Mouse (Mus musculus) limb, embryonic 15.5 days (tissue): ENCODE data around the gene Pex16. TPM values are rescaled to one million over a fixed set of nuclear protein-coding genes. Genes with fewer than 3 reads are reported as not detected.

ENCODE experiments used
- ATAC-seq: fragments of 200-750 bp; cut with Nextera tagmentation; 2 replicates; pipeline ENCODE4 v1.8.0; 2017; ENCODE audit warnings: low read depth, moderate TSS enrichment; ENCODE audit not compliant: insufficient number of reproducible peaks, low FRiP score, low TSS enrichment
- H3K27ac ChIP-seq: fragments of 300-500 bp; sonication (generic); 2 replicates; pipeline ENCODE4 v1.5.1; 2015; ENCODE audit warnings: moderate library complexity, mild to moderate bottlenecking, inconsistent platforms
- H3K27me3 ChIP-seq: fragments of 300-500 bp; sonication (generic); 2 replicates; pipeline ENCODE4 v1.6.1; 2015; ENCODE audit warnings: inconsistent platforms
- H3K36me3 ChIP-seq: fragments of 300-500 bp; sonication (generic); 2 replicates; pipeline ENCODE4 v1.6.1; 2015; ENCODE audit warnings: inconsistent platforms
- H3K4me1 ChIP-seq: fragments of 300-500 bp; sonication (generic); 2 replicates; pipeline ENCODE4 v1.6.1; 2015; ENCODE audit warnings: inconsistent platforms
- H3K4me2 ChIP-seq: fragments of 300-500 bp; sonication (generic); 2 replicates; pipeline ENCODE4 v1.6.1; 2015; ENCODE audit warnings: mild to moderate bottlenecking, inconsistent platforms
- H3K4me3 ChIP-seq: fragments of 300-500 bp; sonication (generic); 2 replicates; pipeline ENCODE4 v1.5.1; 2015; ENCODE audit warnings: mild to moderate bottlenecking, inconsistent platforms
- H3K9ac ChIP-seq: fragments of 300-500 bp; sonication (generic); 2 replicates; pipeline ENCODE4 v1.6.1; 2015; ENCODE audit warnings: inconsistent platforms
- H3K9me3 ChIP-seq: fragments of 300-500 bp; sonication (generic); 2 replicates; pipeline ENCODE4 v1.6.1; 2016; ENCODE audit warnings: inconsistent platforms
- WGBS: fragments of 180-500 bp; shearing (Covaris S2); methylation state at CpG from one replicate; pipeline ENCODE4 v1.1.7; 2015; 5-methylcytosine and 5-hydroxymethylcytosine counted together
- polyA plus RNA-seq: library from polyadenylated mRNA; unstranded; fragments of >200 nt; fragmentation: Nextera tagmentation; extraction: Ambion mirVana; gene quantifications from 2 replicates; pipeline ENCODE4 v1.2.1, GENCODE M21; 2015

Gene Pex16
- polyA plus RNA-seq, 1 experiment from 2014 or later, result 25.2 TPM

DNA sequence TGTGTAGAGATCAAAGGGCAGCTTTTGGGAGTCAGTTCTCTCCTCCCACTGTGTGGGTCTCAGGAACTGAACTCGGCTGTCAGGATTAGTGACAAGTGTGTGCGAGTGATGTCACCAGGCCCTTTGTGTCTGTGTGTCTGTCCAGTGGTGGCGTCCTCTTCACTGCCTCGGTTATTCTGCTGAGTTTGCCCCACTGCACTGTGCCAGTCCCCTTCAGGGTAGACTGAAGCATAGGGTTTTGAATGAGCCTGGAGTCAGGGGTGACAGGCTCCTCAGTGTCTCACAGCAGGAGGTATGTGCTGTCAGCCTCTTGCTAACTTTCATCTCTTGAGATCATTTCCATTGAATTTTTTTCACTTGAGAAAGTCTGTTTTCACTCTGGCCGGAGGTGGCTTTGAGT is 21.1 kb upstream of the Pex16 start:
- Histone ChIP-seq H3K27ac (no peak overlapping the region), H3K36me3 (peaks cover 87% of the 10 kb centered on the region), H3K4me1 (no peaks in the 10 kb centered on the region), H3K9me3 (no peaks in the 10 kb centered on the region), H3K9ac (no peak overlapping the region), H3K27me3 (no peaks in the 10 kb centered on the region), H3K4me3 (no peak overlapping the region), H3K4me2 (no peak overlapping the region)
- no peak for ATAC-seq
- WGBS, result 76% methylated on average over 5 of the region's 5 CpGs

DNA sequence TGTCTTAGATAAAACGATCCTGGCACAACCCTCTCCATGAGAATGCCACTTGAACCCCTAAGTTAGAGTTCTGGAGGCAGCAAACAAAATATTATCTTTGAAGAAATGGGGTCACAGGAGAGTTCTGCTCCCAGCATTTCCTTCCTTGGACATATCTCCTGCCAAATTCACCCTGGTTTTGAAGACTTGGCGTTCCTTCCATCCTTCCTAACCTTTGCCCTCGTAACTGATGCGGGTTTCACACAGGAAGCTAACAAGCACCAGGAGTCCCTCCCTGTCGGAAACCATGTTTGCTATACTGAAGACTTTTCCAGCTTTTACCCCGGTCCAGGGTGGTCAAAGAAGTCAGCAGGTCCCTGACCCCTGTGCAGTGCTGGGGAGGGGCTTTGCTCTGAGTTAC is 20.3 kb upstream of the Pex16 start:
- H3K4me2 ChIP-seq, result no peak overlapping the region
- H3K4me1 ChIP-seq, result no peaks in the 10 kb centered on the region
- H3K27me3 ChIP-seq, result no peaks in the 10 kb centered on the region
- WGBS, result 45% methylated on average over 6 of the region's 6 CpGs
- ATAC-seq, result no peak
- peaks cover 87% of the 10 kb centered on the region for H3K36me3 ChIP-seq
- no peak overlapping the region for H3K4me3 ChIP-seq
- no peaks in the 10 kb centered on the region for H3K9me3 ChIP-seq
- no peak overlapping the region for H3K9ac ChIP-seq
- no peak overlapping the region for H3K27ac ChIP-seq

GRCm38 (mm10) chr2:92359301-92359700 is 15.2 kb upstream of the Pex16 start:
- H3K4me2 ChIP-seq, result no peak overlapping the region
- H3K4me1 ChIP-seq, result 0 out of 2 replicates have a peak, but pooled peaks cover 2% of the 10 kb centered on the region
- WGBS, result 86% methylated on average over 2 of the region's 2 CpGs
- no peak overlapping the region for H3K9ac ChIP-seq
- no peak overlapping the region for H3K4me3 ChIP-seq
- H3K27me3 ChIP-seq, result no peaks in the 10 kb centered on the region
- no peak for ATAC-seq
- no peaks in the 10 kb centered on the region for H3K9me3 ChIP-seq
- H3K27ac ChIP-seq, result no peak overlapping the region
- peaks cover 75% of the 10 kb centered on the region for H3K36me3 ChIP-seq

DNA sequence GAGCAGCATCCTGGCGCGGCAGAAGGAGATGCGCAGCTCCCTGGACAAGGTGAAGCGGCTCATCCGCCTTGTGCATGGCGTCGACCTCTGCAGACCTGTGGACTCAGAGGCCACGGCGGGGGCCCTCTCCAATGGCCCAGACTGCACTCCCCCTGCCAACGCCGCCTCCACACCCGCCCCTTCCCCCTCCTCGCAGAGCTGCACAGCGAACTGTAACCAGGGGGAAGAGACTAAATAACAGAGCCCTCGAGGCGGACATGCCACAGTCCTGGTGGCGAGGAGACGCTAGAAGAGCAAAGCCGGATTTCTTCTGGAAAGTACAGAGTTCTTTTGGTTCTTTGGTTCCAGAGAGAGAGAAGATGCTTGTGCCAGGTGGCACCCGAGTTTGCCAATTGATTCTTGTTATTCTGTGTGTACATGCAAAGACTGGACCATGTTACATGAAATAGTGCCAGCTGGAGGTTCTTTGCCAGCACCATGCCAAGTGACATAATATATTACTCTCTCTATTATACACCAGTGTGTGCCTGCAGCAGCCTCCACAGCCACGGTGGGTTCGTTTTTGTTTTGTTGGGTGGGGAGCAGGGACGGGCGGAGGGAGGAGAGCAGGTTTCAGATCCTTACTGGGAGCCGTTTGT is 14.2 kb upstream of the Pex16 start:
- no peak for ATAC-seq
- Histone ChIP-seq H3K9ac (no peak overlapping the region), H3K4me2 (no peak overlapping the region), H3K4me3 (no peak overlapping the region), H3K27me3 (no peaks in the 10 kb centered on the region), H3K27ac (0 out of 2 replicates have a peak overlapping the region, but pooled peaks have one; percentile 11), H3K36me3 (peaks cover 78% of the 10 kb centered on the region), H3K9me3 (no peaks in the 10 kb centered on the region), H3K4me1 (0 out of 2 replicates have a peak, but pooled peaks cover 2% of the 10 kb centered on the region)
- WGBS, result 69% methylated on average over 25 of the region's 25 CpGs

DNA sequence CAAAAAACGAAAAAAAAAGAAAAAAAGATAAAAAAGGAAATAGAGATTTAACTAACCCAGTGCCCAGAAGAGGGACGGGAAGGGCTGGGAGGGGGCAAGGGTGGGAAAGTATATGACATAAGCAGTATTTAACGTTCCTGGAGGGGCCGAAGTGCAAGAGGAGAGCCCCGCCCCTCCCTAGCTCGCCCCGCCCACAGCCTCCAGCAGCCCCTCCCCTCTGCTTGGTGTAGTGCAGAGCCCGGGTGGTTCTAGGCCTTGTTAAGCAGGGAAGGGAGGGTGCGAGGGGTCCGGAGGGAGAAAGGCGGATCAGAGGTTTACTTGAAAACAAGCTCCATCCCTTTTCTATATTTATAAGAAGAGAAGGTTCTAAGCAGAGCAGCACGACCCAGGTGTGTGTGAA is 13.6 kb upstream of the Pex16 start:
- H3K4me3 ChIP-seq, result no peak overlapping the region
- no peaks in the 10 kb centered on the region for H3K9me3 ChIP-seq
- no peak for ATAC-seq
- 0 out of 2 replicates have a peak overlapping the region, but pooled peaks have one; percentile 11 for H3K27ac ChIP-seq
- H3K36me3 ChIP-seq, result peaks cover 75% of the 10 kb centered on the region
- H3K27me3 ChIP-seq, result no peaks in the 10 kb centered on the region
- 0 out of 2 replicates have a peak, but pooled peaks cover 2% of the 10 kb centered on the region for H3K4me1 ChIP-seq
- H3K4me2 ChIP-seq, result no peak overlapping the region
- H3K9ac ChIP-seq, result no peak overlapping the region
- WGBS, result 24% methylated on average over 12 of the region's 12 CpGs

GRCm38 (mm10) chr2:92361795-92362194 is 12.7 kb upstream of the Pex16 start:
- ATAC-seq, result no peak
- H3K27me3 ChIP-seq, result no peaks in the 10 kb centered on the region
- 77% methylated on average over 8 of the region's 8 CpGs for WGBS

GRCm38 (mm10) chr2:92362571-92363228 is 11.8 kb upstream of the Pex16 start:
- H3K36me3 ChIP-seq, result peaks cover 67% of the 10 kb centered on the region
- 82% methylated on average over 6 of the region's 6 CpGs for WGBS
- H3K9ac ChIP-seq, result no peak overlapping the region
- no peaks in the 10 kb centered on the region for H3K27me3 ChIP-seq
- H3K4me1 ChIP-seq, result peaks cover 6% of the 10 kb centered on the region; the same call in 1 of the 2 replicates
- H3K9me3 ChIP-seq, result no peaks in the 10 kb centered on the region
- H3K4me2 ChIP-seq, result no peak overlapping the region
- H3K27ac ChIP-seq, result peak overlapping the region; percentile 11; the same call in 1 of the 2 replicates
- H3K4me3 ChIP-seq, result no peak overlapping the region
- no peak for ATAC-seq

More at GRCm38 (mm10) chr2:92361795-92362194, 12.7 kb upstream of the Pex16 start:
- Histone ChIP-seq H3K4me2 (no peak overlapping the region), H3K36me3 (peaks cover 76% of the 10 kb centered on the region), H3K27ac (no peak overlapping the region), H3K4me1 (0 out of 2 replicates have a peak, but pooled peaks cover 2% of the 10 kb centered on the region), H3K9me3 (no peaks in the 10 kb centered on the region), H3K9ac (no peak overlapping the region), H3K4me3 (no peak overlapping the region)

GRCm38 (mm10) chr2:92364086-92364485 is 10.4 kb upstream of the Pex16 start:
- Histone ChIP-seq H3K27me3 (no peaks in the 10 kb centered on the region), H3K9me3 (no peaks in the 10 kb centered on the region), H3K36me3 (peaks cover 53% of the 10 kb centered on the region), H3K9ac (no peak overlapping the region), H3K4me2 (no peak overlapping the region), H3K4me1 (peaks cover 6% of the 10 kb centered on the region; the same call in 1 of the 2 replicates), H3K4me3 (no peak overlapping the region), H3K27ac (no peak overlapping the region)
- ATAC-seq, result no peak
- 89% methylated on average over 4 of the region's 4 CpGs for WGBS

DNA sequence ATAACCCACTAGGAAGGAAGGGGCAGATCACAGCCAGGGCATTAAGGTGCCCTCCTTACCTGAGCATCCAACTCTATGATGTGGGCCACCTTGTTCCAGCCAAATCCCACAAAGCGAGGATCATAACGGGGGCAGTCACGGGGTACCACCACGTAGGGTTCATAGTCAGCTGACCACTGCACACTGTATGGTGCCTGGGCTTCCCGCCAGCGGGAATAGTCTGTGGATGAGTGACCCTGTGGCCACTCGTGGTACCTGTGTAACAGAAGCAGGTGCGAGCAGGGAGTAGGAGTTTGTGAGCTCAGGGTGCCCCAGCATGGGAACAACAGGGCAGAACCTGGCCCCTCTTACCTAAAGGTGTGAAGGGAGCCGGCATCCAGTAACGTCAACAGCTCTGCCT is 8.9 kb upstream of the Pex16 start:
- Histone ChIP-seq H3K27me3 (no peaks in the 10 kb centered on the region), H3K36me3 (peaks cover 41% of the 10 kb centered on the region), H3K27ac (no peak overlapping the region), H3K4me3 (no peak overlapping the region), H3K4me1 (peaks cover 15% of the 10 kb centered on the region), H3K9ac (no peak overlapping the region), H3K4me2 (no peak overlapping the region), H3K9me3 (no peaks in the 10 kb centered on the region)
- WGBS, result 88% methylated on average over 10 of the region's 10 CpGs
- no peak for ATAC-seq

DNA sequence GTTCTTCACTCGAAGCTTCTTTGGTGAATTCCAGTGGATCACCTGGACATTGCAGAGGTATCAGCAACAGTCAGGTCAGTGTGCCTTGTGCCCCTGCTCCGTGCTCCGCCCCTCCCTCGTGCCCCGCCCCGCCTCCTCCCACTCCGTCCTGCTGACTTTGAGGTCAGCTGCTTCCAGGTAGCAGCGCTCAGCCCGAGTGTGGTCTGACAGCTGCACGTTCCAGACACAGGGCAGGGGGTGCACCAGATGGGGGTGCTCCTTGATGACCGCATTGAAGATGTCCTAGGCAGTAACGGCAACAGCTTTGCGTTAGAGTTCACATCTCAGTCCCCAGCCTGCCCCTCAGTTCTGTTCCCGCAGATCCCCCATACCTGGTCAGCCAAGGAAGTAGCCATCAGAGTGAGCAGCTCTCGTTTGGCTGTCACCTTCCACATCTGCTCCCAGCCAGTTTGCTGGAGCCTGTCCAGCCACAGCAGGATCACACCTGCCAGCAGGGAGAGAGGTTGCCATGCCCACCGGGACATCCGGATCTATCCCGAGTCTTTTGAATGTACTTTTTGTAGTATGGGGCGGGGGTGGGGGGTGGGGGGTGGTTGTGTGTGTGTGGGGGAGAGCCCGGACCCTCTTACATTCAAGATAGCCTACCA is 7.0 kb upstream of the Pex16 start:
- ATAC-seq, result no peak
- Histone ChIP-seq H3K27me3 (no peaks in the 10 kb centered on the region), H3K4me3 (no peak overlapping the region), H3K4me2 (no peak overlapping the region), H3K4me1 (peaks cover 32% of the 10 kb centered on the region), H3K9ac (no peak overlapping the region), H3K36me3 (peaks cover 32% of the 10 kb centered on the region), H3K27ac (no peak overlapping the region), H3K9me3 (no peaks in the 10 kb centered on the region)
- 29% methylated on average over 20 of the region's 20 CpGs for WGBS

DNA sequence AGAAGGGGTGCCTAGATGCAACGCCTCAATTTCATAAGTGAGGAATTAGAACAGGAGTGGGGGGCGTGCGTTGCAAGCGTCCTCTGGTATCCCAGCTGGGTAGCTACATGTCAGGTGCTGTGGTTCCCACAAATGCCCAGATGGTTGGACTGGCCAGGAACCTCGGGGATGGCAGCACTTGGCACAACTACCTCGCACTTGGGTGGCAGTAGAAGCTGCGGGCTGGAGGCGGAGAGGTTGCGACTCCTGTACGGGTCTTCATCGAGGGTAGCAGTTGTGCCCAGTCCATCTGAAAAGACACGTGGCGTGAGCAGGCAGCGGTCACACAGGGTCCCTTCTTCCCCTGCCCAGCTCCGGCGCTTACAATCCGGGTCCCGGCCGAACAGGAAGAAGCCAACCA is 4.1 kb upstream of the Pex16 start:
- peak overlapping the region; percentile 48 for H3K4me3 ChIP-seq
- 8% methylated on average over 19 of the region's 19 CpGs for WGBS
- H3K27me3 ChIP-seq, result no peaks in the 10 kb centered on the region
- H3K4me2 ChIP-seq, result peak overlapping the region; percentile 81
- H3K9me3 ChIP-seq, result no peaks in the 10 kb centered on the region
- no peak for ATAC-seq
- peaks cover 55% of the 10 kb centered on the region for H3K4me1 ChIP-seq
- H3K27ac ChIP-seq, result no peak overlapping the region
- H3K9ac ChIP-seq, result peak overlapping the region; percentile 47
- 0 out of 2 replicates have a peak, but pooled peaks cover 10% of the 10 kb centered on the region for H3K36me3 ChIP-seq
